Mouse (Mus musculus) bone marrow, adult 2 months (tissue): ENCODE measurements around the gene Zkscan14. TPM values are rescaled to one million over a fixed set of nuclear protein-coding genes. Genes with fewer than 3 reads are reported as not detected.

Experiments
- H3K27ac ChIP-seq: fragments of 200-500 bp; 2 replicates; pipeline ENCODE4 v1.5.1; 2012; ENCODE audit warnings: low read depth, mild to moderate bottlenecking, control low read depth, inconsistent platforms, low read length; ENCODE audit not compliant: control insufficient read depth, poor library complexity, insufficient read depth
- H3K4me1 ChIP-seq: fragments of 200-500 bp; 2 replicates; pipeline ENCODE4 v1.6.1; 2011; ENCODE audit warnings: low read length; ENCODE audit not compliant: control insufficient read depth, insufficient read depth
- H3K4me3 ChIP-seq: fragments of 200-500 bp; replicated peaks from 2 replicates; pipeline ENCODE3; 2011; ENCODE audit warnings: mild to moderate bottlenecking, low read depth, low read length, control low read depth; ENCODE audit not compliant: control insufficient read depth
- CTCF ChIP-seq: fragments of 200-500 bp; IDR thresholded peaks from 2 replicates; pipeline ENCODE4 v1.5.1; 2011; ENCODE audit warnings: low read length, control low read depth; ENCODE audit not compliant: control insufficient read depth, insufficient read depth
- POLR2A ChIP-seq: fragments of 200-500 bp; IDR thresholded peaks from 2 replicates; pipeline ENCODE4 v1.6.1; 2011; ENCODE audit warnings: low read depth, mild to moderate bottlenecking, control low read depth, low read length, borderline replicate concordance; ENCODE audit not compliant: control insufficient read depth
- WGBS: fragments of 180-500 bp; shearing (Covaris S2); methylation state at CpG from one replicate; pipeline ENCODE4 v1.1.7; 2018; 5-methylcytosine and 5-hydroxymethylcytosine counted together
- polyA plus RNA-seq: library from polyadenylated mRNA; stranded (reverse); fragments of >200 nt; gene quantifications from 2 replicates; pipeline ENCODE4 v1.2.4, GENCODE M21; 2011; ENCODE audit warnings: low replicate concordance; ENCODE audit not compliant: missing spikeins, insufficient read depth, insufficient read length

Zkscan14 gene
- polyA plus RNA-seq, 1 experiment: 12.5 TPM

DNA sequence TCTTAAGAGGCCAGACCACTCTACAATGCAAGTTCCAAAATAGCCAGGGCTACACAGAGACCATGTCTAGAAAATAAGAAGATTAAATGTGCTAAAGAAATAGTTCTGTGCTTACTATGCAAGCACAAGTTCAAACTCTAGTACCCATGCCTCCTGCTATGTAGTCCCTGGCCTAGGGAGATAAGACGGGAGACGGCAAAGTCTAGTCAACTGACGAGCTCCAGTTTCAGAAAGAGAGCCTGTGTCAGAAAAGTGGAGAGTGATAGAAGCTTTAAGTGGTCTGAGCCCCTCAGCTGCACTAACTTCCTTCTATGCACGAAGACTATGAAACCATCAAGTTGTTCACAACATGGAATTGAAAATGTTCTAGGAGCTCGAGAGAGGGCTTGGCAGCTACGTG lies 52.4 kb downstream of the Zkscan14 start:
- no peak for TF ChIP-seq CTCF
- TF ChIP-seq POLR2A: no peak
- 76% methylated on average over 6 of the region's 6 CpGs for WGBS
- no peak overlapping the region for H3K4me3 ChIP-seq
- H3K4me1 ChIP-seq: no peaks in the 10 kb centered on the region
- no peak overlapping the region for H3K27ac ChIP-seq

DNA sequence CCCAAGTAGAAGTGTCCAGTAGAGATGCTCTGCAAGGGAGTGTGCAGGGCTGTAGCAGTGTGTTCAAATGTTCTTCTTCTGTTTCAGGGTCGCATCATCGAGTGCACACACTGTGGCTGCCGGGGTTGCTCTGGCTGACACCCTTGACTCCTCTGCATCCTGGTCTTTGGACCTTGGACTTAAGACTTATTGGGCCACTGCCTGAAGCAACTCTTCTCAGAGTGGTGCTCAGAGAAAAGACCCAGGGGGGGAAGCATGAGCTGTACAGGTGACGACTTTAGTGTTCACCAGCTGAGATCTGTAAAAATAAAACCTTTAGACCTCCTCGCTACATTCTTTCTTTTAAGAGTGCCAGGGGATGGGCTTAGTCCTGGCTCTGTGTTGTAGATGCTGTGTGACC lies 53.9 kb downstream of the Zkscan14 start:
- Histone ChIP-seq H3K27ac (no peak overlapping the region), H3K4me1 (no peaks in the 10 kb centered on the region), H3K4me3 (no peak overlapping the region)
- TF ChIP-seq CTCF (no peak), POLR2A (no peak)
- 86% methylated on average over 5 of the region's 5 CpGs for WGBS

Other genes starting within 250 kb of the Zkscan14 start
- 2.5 and 5.8 TPM in 2 replicates for gene Smurf1, start 236.0 kb downstream of the Zkscan14 start, polyA plus RNA-seq
- not detected in 2 replicates for gene Gm4871, start 169.1 kb downstream of the Zkscan14 start, polyA plus RNA-seq
- gene 1700018F24Rik, start 158.9 kb downstream of the Zkscan14 start, polyA plus RNA-seq: not detected in 2 replicates
- gene Arpc1a, start 118.0 kb downstream of the Zkscan14 start, polyA plus RNA-seq: 46.8 and 114 TPM in 2 replicates
- 7.0 TPM in 1 of 2 replicates, not detected in the other for gene Kpna7, start 117.8 kb downstream of the Zkscan14 start, polyA plus RNA-seq
- 143 and 318 TPM in 2 replicates for gene Arpc1b, start 87.7 kb downstream of the Zkscan14 start, polyA plus RNA-seq
- 74.2 and 101 TPM in 2 replicates for gene Pdap1, start 61.6 kb downstream of the Zkscan14 start, polyA plus RNA-seq
- gene Bud31, start 61.5 kb downstream of the Zkscan14 start, polyA plus RNA-seq: 121 and 164 TPM in 2 replicates
- 5.2 and 10.9 TPM in 2 replicates for gene Ptcd1, start 34.8 kb downstream of the Zkscan14 start, polyA plus RNA-seq
- gene Cpsf4, start 34.7 kb downstream of the Zkscan14 start, polyA plus RNA-seq: 28.2 and 46.9 TPM in 2 replicates
- gene Atp5j2, start 9.8 kb downstream of the Zkscan14 start, polyA plus RNA-seq: 218 and 277 TPM in 2 replicates
- gene Zkscan5, start 2.7 kb upstream of the Zkscan14 start, polyA plus RNA-seq: 3.4 and 5.1 TPM in 2 replicates
- gene Zfp655, start 29.8 kb upstream of the Zkscan14 start, polyA plus RNA-seq: 7.7 and 19.8 TPM in 2 replicates
- 1.7 and 4.7 TPM in 2 replicates for gene Zscan25, start 78.6 kb upstream of the Zkscan14 start, polyA plus RNA-seq
- not detected in 2 replicates for gene Cyp3a57, start 143.4 kb upstream of the Zkscan14 start, polyA plus RNA-seq